18 mouse cellular contexts compared by ENCODE assay signal in genomic region chr6:92036372-92036771, GRCm38 (mm10). TPM values are rescaled to one million over a fixed set of nuclear protein-coding genes. Genes with fewer than 3 reads are reported as not detected.
A peak's percentile ranks its signal among the peaks of the same experiment; 100 is the strongest.
DNase-seq lines count a peak whose midpoint lies in the region; ATAC-seq and TF ChIP-seq lines count a peak whose summit lies in the region.
"Had no signal": no experiment of that assay in that cellular context is flagged by ENCODE, and none has a peak within 500 bp of the region (broad histone marks: within the 10 kb centered on the region; RNA-seq: fewer than 3 reads in every experiment).

No protein-coding gene starts in this region.

- no peaks in the 10 kb centered on the region for H3K27me3 ChIP-seq in kidney, embryonic 15.5 days
- no peaks in the 10 kb centered on the region for H3K27me3 ChIP-seq in kidney, postnatal 0 days (ENCODE audit: insufficient read depth, low read length)
- H3K27me3 ChIP-seq: stomach, embryonic 15.5 days had no signal

- DNase-seq in kidney, adult 11 months: peak; percentile 43
- peak; percentile 25 for DNase-seq in brain, embryonic 14.5 days (ENCODE audit: low read depth)
- peak; percentile 44 for DNase-seq in kidney, postnatal 0 days (ENCODE audit: low spot score)
- peak; percentile 69 for DNase-seq in lung, postnatal 10 days
- DNase-seq in cerebellum, postnatal 4 days (ENCODE audit: low spot score in 2 of 2): no peak
- DNase-seq in urinary bladder, postnatal 10 days (ENCODE audit: low spot score): no peak
- DNase-seq in thymus, postnatal 36 days: no peak
- DNase-seq: cerebellum, adult 9-10 months; embryo, embryonic 11 days; forebrain, postnatal 0 days; gastrocnemius, postnatal 14 days; left cerebral cortex, postnatal 4 days; right cerebral cortex, postnatal 25 days; thymus, postnatal 14 days had no signal

- TF ChIP-seq POLR2A in brain, embryonic 14.5 days (IDR thresholded peaks at IDR 0.05; ENCODE audit: borderline replicate concordance, extremely low read depth, insufficient read depth, insufficient read length, poor library complexity, severe bottlenecking): no peak

- no peak for TF ChIP-seq CTCF in brain, embryonic 14.5 days (IDR thresholded peaks at IDR 0.05; ENCODE audit: borderline replicate concordance, extremely low read depth, insufficient read depth, insufficient read length)
- no peak for TF ChIP-seq CTCF in kidney, postnatal 0 days (IDR thresholded peaks at IDR 0.05; ENCODE audit: low read depth)

- H3K27ac ChIP-seq in kidney, embryonic 15.5 days: no peak overlapping the region
- H3K27ac ChIP-seq in kidney, postnatal 0 days: no peak overlapping the region
- H3K27ac ChIP-seq: liver, embryonic 12.5 days; stomach, embryonic 15.5 days had no signal

- no peak overlapping the region for H3K9ac ChIP-seq in kidney, embryonic 15.5 days
- H3K9ac ChIP-seq in kidney, postnatal 0 days (ENCODE audit: low read depth, low read length): no peak overlapping the region
- H3K9ac ChIP-seq: forebrain, postnatal 0 days; liver, embryonic 12.5 days; stomach, embryonic 15.5 days had no signal

- whole genome bisulfite sequencing in kidney, embryonic 15.5 days: 35% methylated on average over 5 of the region's 5 CpGs
- 32% methylated on average over 5 of the region's 5 CpGs for WGBS in kidney, postnatal 0 days

- peaks cover 22% of the 10 kb centered on the region for H3K4me1 ChIP-seq in kidney, embryonic 15.5 days
- H3K4me1 ChIP-seq in kidney, postnatal 0 days (replicated peaks; ENCODE audit: insufficient read depth, low read length): peaks cover 6% of the 10 kb centered on the region
- H3K4me1 ChIP-seq: liver, embryonic 12.5 days had no signal

- no peak overlapping the region for H3K4me2 ChIP-seq in kidney, embryonic 15.5 days
- H3K4me2 ChIP-seq in kidney, postnatal 0 days (ENCODE audit: low read length): no peak overlapping the region
- H3K4me2 ChIP-seq: liver, embryonic 12.5 days; stomach, embryonic 15.5 days had no signal

- H3K9me3 ChIP-seq in kidney, embryonic 15.5 days (replicated peaks): no peaks in the 10 kb centered on the region
- H3K9me3 ChIP-seq in kidney, postnatal 0 days (replicated peaks; ENCODE audit: low read length): no peaks in the 10 kb centered on the region
- H3K9me3 ChIP-seq: liver, embryonic 12.5 days; stomach, embryonic 15.5 days had no signal

- no peak overlapping the region for H3K4me3 ChIP-seq in kidney, embryonic 15.5 days (replicated peaks)
- no peak overlapping the region for H3K4me3 ChIP-seq in kidney, postnatal 0 days (replicated peaks; ENCODE audit: low read depth, low read length)
- H3K4me3 ChIP-seq: liver, embryonic 12.5 days; stomach, embryonic 15.5 days had no signal

- no peak for ATAC-seq in kidney, embryonic 15.5 days (replicated peaks; ENCODE audit: low FRiP score)
- ATAC-seq in kidney, postnatal 0 days (replicated peaks; ENCODE audit: low FRiP score, low read depth): no peak
- ATAC-seq: forebrain, postnatal 0 days; inflammation-experienced regulatory T-cells, adult 6 months; liver, embryonic 12.5 days had no signal

- no peaks in the 10 kb centered on the region; the same call in 1 of the 2 replicates for H3K36me3 ChIP-seq in kidney, embryonic 15.5 days
- no peaks in the 10 kb centered on the region for H3K36me3 ChIP-seq in kidney, postnatal 0 days (ENCODE audit: insufficient read depth, low read length)
- H3K36me3 ChIP-seq: liver, embryonic 12.5 days; stomach, embryonic 15.5 days had no signal

RNA-seq across cellular contexts. Expression of gene Nr2c2, which starts 54.8 kb away (rescaled TPM):
- polyA plus RNA-seq in kidney, embryonic 15.5 days (2015; fragmentation: Nextera tagmentation; extraction: Ambion mirVana): 18.8 and 19.8 TPM in 2 replicates
- 38.3 and 44.6 TPM in 2 replicates for polyA plus RNA-seq in brain, embryonic 14.5 days (2012; rRNA removed)
- polyA plus RNA-seq in kidney, postnatal 0 days (2015; fragmentation: Nextera tagmentation; extraction: Ambion mirVana): 13.9 and 14.1 TPM in 2 replicates

RNA-seq across cellular contexts. Expression of gene Fgd5, which starts 57.7 kb away (rescaled TPM):
- polyA plus RNA-seq in kidney, embryonic 15.5 days (2015; fragmentation: Nextera tagmentation; extraction: Ambion mirVana): 18.1 and 18.7 TPM in 2 replicates
- 7.9 and 16.9 TPM in 2 replicates for polyA plus RNA-seq in brain, embryonic 14.5 days (2012; rRNA removed)
- 11.9 and 12.5 TPM in 2 replicates for polyA plus RNA-seq in kidney, postnatal 0 days (2015; fragmentation: Nextera tagmentation; extraction: Ambion mirVana)
- polyA plus RNA-seq: inflammation-experienced regulatory T-cells, adult 6 months had no signal

Comparison
In these comparisons a context has a peak if more than half of its experiments do, and no peak if none do; other contexts are left out.
1. DNase-seq: peak in kidney, adult 11 months (single experiment), brain, embryonic 14.5 days (single experiment), kidney, postnatal 0 days (single experiment) and lung, postnatal 10 days (single experiment); none in cerebellum, postnatal 4 days (0 of 2), urinary bladder, postnatal 10 days (single experiment) and thymus, postnatal 36 days (0 of 2).